Mouse (Mus musculus): ENCODE results near the gene Hand1.
"Not testable (repeated sequence)": the region's sequence is repeated elsewhere in the genome, so short reads cannot be mapped to it uniquely, and the experiment has no call there.

Hand1 gene

DNA sequence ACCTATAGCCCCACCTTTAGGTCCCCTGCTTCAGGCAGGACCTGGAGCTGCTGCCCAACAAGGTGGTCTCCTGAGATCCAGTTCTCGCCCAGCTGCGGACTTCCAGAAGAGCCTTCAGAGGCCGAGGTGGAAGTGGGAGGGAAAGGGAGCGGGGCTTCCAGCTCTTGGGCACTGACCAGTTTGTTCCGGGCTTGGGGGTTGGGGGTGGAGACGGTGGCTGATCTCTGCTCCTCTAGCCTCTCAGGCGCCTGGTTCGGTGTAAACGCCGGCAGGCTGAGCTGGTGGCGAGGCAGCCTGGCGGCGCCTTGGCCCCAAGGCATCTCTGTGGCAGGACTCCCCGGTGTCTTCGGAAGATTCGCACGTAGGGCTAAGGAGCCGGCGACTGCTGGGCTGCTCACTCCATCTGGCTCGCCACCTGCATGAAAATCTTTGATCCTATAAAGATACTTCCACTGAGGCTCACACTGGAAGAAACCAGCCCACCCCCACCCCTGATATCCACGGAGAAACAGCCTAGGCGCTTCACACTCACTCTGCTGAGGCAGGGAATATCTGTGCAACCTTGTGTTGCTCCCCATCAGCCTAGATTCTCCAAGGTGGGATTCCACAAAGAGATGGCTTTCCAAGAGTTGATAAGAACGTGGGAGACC is at the start of gene Hand1:
Hand1 (minus strand) TSS at position 267 of the 650 bp plus-strand sequence.
- DNase-seq (ENCODE audit: low read depth in 1 of 2, low spot score in 2 of 2), result no peak

- DNase-seq (ENCODE audit: low read depth in 1 of 2, low spot score in 2 of 2), result no peak
These were observed 43.5 kb upstream of the Hand1 start for GRCm38 (mm10) chr11:57876157-57876556.

- no peak for DNase-seq (ENCODE audit: low read depth in 1 of 2, low spot score in 2 of 2)
These were observed 40.4 kb upstream of the Hand1 start for GRCm38 (mm10) chr11:57873014-57873413.

- DNase-seq (ENCODE audit: low read depth in 1 of 2, low spot score in 2 of 2), result no peak
These were observed 36.3 kb upstream of the Hand1 start for GRCm38 (mm10) chr11:57868753-57869460.

- DNase-seq (ENCODE audit: low read depth in 1 of 2, low spot score in 2 of 2), result no peak
These were observed 33.8 kb upstream of the Hand1 start for GRCm38 (mm10) chr11:57866466-57866865.

DNA sequence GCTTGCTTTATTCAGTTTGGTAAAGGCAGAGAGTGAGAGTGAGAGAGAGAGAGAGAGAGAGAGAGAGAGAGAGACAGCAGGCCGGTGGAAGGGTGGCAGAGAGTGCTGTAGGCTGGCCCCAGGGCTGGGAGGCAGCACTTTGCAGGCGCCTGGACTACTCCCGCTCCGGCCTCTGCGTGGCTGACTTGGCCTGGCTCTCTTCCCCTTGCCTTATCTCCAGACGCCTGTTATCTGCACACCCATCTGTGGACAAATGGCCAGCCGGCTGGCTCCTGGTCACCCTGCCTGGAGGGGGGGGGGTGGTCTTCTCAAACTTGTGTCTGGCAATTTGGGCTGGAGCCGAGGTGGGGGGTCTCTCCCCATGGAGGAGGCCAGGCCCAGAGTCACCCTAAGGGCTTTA is 32.0 kb upstream of the Hand1 start:
- no peak for DNase-seq (ENCODE audit: low read depth in 1 of 2, low spot score in 2 of 2)

DNA sequence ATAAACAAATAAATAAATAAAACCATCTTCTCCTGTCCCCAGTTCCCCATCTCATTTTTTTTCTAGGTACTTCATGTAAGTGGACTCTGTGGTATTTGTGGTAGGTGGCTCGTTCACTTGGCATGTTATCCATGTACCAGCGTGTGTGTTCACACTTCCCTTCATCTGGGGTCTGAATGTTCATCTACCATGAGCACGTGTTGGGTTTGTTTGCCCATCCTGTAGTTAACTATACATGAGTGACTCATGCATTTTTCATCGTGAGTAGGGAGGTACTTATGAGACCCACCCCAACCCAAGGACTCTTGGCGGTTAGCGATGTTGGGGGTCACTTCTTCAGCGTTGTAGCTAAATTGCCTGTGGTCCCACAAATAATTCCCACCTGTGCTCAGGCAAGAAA is 29.5 kb upstream of the Hand1 start:
- no peak for DNase-seq (ENCODE audit: low read depth in 1 of 2, low spot score in 2 of 2)

GRCm38 (mm10) chr11:57857709-57858108 is 25.1 kb upstream of the Hand1 start:
- DNase-seq (ENCODE audit: low read depth in 1 of 2, low spot score in 2 of 2), result no peak

GRCm38 (mm10) chr11:57853571-57853970 is 21.0 kb upstream of the Hand1 start:
- no peak for DNase-seq (ENCODE audit: low read depth in 1 of 2, low spot score in 2 of 2)

DNA sequence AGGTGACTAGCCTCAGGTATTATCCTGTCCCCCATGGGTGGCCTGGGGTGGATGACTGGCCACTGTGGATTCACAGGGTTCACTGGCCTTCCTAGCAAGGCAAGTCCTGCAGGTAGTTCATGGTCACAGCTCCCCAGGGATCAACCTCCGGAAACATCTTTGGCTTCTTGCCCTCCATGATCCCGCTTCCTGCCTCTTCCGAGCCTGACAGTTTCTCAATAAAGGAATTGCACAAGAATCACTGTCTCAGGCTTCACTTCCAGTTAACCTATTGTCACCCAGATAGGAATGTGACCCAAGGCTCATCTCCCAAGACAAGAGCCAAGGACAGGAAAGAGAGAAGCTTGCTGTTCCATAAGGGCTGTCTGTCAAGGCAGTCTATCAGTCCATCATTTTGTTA is 18.3 kb upstream of the Hand1 start:
- DNase-seq (ENCODE audit: low read depth in 1 of 2, low spot score in 2 of 2), result no peak

GRCm38 (mm10) chr11:57850298-57850697 is 17.7 kb upstream of the Hand1 start:
- DNase-seq (ENCODE audit: low read depth in 1 of 2, low spot score in 2 of 2), result no peak

- DNase-seq (ENCODE audit: low read depth in 1 of 2, low spot score in 2 of 2), result no peak
These were observed 14.8 kb upstream of the Hand1 start for GRCm38 (mm10) chr11:57847396-57847795.

- DNase-seq (ENCODE audit: low read depth in 1 of 2, low spot score in 2 of 2), result not testable (repeated sequence)
These were observed 14.1 kb upstream of the Hand1 start for GRCm38 (mm10) chr11:57846421-57847363.

DNA sequence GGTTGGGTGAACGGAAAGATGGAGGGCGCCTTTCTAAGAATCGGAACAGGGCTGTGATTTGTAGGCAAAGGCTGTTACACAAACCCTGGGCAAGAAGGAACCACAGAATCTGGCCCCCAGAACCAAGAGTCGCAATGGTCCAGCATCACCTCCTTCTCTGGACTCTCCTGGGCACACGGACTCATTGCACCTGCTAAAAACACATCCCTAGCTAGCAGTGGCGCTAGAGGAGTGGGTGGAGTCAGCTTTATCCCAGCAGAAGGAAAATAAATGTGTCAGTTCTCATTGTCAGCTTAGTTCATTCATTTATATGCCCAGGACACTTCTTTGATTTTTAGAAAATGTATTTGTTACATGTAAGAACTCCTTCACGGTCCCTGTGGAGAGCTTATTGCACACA is 8.8 kb upstream of the Hand1 start:
- no peak for DNase-seq (ENCODE audit: low read depth in 1 of 2, low spot score in 2 of 2)

- no peak for DNase-seq (ENCODE audit: low read depth in 1 of 2, low spot score in 2 of 2)
These were observed 8.4 kb upstream of the Hand1 start for GRCm38 (mm10) chr11:57840986-57841385.

- DNase-seq (ENCODE audit: low read depth in 1 of 2, low spot score in 2 of 2), result no peak
These were observed 5.5 kb upstream of the Hand1 start for GRCm38 (mm10) chr11:57837861-57838680.

GRCm38 (mm10) chr11:57836872-57837680 is 4.5 kb upstream of the Hand1 start:
- DNase-seq (ENCODE audit: low read depth in 1 of 2, low spot score in 2 of 2), result no peak

- DNase-seq (ENCODE audit: low read depth in 1 of 2, low spot score in 2 of 2), result no peak
These were observed 3.8 kb upstream of the Hand1 start for GRCm38 (mm10) chr11:57836401-57836800.

DNA sequence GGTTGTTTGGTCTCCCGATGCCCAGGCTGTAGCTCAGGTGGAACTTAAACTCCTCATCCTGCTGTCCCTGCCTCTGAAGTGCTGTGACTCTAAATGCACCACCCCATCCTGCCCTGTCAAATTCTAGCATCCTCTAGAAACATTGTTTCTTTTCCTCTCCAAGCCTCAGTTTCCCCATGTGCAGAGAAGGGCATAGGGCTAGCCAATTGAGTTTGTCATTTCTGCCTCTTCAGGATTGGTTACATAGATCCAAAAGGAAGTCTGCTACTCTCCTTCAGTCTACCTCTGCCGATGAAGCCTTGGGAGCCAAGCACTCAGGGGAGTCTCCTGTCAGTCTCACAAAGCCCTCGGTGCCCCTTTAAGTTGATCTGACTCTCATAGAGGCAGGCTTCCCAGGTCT is 3.3 kb upstream of the Hand1 start:
- DNase-seq (ENCODE audit: low read depth in 1 of 2, low spot score in 2 of 2), result no peak

GRCm38 (mm10) chr11:57835331-57835730 is 2.7 kb upstream of the Hand1 start:
- DNase-seq (ENCODE audit: low read depth in 1 of 2, low spot score in 2 of 2), result no peak
